Mouse (Mus musculus) cerebellum, adult 18-20 months (tissue): ENCODE measurements around the gene Rxfp4.
A peak's percentile ranks its signal among the peaks of the same experiment; 100 is the strongest.

Experiments used
- DNase-seq, 2 experiments: peaks; one replicate each; pipeline ENCODE4 v3.0.0; 2021

The Rxfp4 gene

DNA sequence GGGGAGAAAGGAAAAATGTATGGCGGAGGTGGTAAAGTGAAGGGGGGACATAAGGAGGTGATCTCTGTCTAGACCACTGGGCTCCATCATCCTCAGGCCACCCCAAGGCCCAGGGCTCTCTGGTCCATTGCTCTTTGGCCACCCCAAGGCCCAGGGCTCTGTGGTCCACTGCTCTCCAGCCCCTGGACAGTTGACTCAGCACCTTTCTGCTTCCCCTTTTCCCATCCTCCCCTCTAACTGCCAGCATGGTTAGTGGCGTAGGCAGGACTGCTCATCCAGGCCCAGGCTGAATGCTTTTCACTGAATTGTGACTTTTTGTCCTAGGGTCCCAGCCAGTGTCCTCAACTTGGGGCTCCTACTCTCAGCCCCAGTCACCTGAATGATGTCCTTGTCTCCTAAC is 25.4 kb downstream of the Rxfp4 start:
- no peak for DNase-seq

DNA sequence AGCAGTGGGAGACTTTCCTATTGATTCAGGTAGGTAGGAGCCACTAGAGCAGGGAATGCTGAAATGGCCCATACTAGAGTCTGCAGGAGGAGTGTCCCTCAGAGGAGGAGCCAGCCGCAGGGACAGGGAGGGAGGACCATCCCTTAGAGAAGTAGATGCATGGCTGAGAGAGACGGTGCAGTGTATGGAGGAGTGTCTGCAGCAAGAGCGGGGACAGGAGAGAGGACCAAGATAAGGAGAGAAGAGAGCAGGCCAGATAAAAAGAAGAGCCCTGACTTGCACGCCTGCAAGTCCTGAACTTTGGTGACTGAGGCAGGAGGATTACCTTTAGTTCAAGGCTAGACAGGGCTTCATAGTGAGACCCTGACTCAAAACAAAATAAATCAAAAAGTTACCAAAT is 25.8 kb downstream of the Rxfp4 start:
- no peak for DNase-seq

DNA sequence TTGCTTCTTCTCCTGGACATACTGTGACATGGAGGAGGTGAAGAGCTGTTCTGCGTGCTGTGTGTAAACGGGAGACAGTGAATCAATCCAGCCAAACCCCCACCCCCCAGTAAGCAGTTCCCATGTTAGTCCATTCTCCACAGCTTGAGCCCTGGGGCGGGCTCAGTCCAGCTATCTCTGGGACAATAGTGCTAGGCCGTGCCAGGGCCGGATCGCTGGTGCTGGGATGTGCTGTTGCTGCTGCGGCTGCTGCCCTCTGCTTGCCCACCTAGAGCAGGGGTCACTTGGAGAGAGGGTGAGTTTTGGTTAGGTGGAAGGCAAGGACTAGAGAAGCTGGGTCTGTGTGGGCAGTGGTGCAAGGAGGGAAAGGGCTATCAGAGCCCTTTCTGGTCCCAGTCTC is 26.6 kb downstream of the Rxfp4 start:
- no peak for DNase-seq

DNA sequence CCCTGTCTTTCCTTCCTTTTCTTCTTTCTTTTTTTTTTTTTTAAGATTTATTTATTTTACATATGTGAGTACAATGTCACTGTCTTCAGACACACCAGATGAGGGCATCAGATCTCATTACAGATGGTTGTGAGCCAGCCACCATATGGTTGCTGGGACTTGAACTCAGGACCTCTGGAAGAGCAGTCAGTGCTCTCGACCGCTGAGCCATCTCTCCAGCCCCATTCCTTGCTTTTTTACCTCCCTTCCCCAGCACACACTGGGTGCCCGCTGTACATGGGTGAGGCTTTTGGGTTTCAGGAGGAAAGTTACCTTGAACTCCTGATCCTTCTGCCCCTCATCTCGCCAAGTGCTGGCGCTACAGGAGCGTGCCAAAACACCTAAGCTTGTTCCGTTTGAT is 27.4 kb downstream of the Rxfp4 start:
- no peak for DNase-seq

DNA sequence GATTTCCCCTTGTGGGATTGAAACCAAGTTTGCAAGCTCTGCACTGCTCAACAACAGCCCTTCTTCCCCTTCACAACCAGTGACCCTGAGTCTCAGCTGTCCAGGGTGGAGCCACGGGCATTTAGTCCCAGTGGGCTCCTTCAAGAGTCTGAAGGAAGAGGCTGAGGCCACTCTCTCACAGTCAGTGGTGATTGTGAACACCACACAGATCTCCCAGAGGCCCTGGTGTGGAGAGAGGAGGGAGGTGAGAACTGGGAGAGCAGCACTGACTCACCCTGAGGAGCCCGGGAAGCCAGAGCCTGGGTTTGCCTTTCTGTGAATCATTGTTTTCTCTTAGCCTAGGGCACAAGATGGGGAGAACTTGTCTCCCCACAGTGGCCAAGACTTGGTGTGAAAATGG is 28.0 kb downstream of the Rxfp4 start:
- no peak for DNase-seq

DNA sequence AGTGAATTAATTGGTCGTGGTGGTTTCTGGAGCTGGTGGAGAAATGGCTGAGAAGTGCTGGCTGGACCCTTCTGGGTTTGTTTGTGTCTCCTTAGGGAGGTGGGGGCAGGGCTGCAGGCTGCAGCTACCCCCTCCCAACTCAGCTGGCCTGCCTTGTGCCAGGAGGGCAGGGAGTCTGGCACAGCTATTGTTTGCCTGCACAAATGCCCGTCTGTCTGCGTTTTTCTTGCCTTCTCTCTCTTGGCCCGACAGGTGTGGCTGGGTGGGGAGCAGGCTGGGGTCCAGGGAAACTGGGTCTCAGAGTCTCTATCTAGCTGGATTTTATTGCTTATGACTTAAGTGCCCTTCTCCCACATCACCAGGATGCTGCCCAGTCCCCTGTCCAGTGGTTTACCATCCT is 28.6 kb downstream of the Rxfp4 start:
- DNase-seq, result peak; percentile 77 to 83

DNA sequence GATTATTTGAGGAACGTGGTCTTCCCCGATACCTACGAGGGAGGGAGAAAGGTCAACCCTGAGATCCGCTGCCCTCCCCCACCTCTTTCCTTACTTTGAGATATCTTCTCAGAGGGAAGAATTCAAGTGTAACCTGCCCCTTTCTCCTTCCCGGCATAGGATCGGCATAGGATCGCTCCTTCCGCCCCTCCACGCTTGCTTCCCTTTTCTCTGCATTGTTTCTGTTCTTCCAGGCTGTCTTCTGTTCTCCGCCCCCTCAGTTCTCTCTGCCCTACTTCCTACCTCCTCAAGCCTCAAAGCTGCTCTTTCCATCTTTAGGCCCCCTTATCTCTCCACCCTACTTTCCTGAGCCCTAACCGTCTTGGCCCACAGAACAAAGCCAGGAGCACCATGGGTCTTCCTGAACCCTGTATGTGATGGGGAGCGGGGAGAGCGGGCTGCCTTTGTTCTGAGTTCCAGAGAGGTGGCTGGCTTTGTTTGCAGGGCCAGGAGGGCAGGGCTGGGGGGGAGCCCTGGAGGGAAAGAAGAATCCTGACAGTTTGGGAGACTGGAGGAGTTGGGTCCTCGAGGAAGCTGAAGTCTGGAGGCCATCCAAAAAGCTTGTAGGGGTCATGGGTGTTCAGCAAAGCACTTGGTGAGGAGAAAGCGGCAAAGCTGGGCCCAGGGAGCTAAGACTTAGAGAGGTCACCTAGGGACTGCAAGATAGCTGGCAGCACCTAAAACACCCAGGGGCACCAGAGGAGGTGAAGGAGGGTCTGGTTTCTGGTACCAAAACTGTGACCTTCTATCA is 29.4 kb downstream of the Rxfp4 start:
- DNase-seq, result peak in 1 of 2 experiments; percentile 53

DNA sequence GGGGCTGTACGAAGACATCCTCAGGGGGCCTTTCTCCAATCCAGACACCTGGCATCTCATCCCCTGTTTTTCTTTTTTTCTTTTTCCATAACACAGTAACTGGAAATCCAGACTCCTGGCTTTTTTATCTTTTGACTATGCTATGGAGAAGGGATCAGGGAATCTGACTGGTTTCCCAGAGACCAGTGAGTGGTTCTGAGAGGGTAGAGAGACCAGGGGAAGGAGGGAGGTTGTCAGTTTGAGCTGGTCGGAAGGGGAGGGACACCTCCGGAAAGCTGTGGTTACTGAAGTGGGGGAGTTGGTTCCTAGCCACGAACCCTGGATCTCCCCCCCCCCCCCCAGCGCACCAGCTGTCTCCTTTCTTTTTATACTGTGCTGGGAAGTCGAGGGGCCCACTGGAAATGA is 30.0 kb downstream of the Rxfp4 start:
- peak; percentile 52 to 61 for DNase-seq

DNA sequence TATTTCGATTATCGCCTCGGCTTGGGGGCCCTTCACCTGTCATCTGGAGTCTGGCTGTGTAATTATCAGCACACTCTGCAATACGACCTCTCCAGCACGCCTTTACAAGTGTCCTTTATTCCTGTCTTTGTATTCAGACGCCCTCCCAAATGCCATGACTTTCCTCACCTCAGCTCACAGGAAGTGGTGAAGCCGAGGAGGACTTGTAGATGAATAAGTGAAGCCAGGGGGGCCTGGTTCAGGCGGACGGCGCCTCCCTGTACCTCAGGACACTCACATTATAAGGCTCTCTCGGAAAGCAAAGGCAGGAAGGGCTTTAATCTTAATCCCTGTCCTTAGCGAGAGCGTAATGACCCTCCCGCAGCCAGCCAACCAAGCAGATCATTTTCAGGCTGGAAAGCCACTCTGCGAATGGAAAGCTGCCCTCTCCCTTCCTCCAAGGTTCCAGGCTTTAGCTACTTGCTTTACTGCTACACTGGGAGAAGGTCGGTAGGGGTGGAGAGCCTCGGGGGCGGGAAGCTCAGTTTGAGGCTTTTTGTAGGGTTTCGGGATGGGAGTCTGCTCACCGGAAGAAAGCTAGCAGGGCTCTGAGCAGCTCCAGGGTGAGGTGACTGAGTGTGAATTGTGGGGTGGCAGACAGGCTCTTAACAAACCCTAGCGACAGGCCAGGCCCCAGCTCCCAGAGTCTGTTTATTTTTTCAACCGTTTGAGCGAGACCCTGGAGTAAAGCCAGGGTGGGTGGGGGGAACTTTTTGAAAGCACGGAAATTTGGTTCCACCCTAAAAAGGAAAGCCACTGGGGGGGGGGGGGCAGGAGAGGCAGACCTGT is 30.6 kb downstream of the Rxfp4 start:
- DNase-seq, result peak in 1 of 2 experiments; percentile 59

DNA sequence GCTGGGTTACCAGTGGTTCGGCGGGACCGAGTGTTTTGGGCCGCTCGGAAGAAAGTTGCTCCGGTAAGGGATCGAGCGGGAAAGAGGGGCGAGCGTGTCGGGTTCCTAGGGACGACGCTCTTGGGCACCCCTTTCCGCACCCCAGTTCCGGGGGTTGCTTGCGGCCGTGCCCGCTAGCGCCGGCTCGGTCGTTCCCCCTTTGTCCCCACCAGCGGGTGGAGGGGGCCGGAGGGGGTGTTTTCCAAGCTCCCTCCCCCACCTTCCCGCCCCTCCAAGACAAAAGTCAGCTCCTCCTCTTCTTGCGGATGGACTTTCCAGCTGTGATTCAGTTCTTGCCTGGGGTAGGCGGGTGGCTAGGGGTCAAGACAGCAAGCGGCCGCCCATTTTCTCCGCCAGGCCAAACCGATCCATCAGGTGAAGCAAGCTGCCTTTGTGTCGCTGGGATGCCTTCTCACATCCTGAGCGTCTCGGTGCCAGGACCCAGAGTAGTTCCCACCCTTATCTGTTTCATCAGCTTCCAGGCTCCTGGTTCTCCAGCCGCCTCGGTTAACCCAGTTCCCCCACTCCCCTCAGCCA is 31.3 kb downstream of the Rxfp4 start:
- no peak for DNase-seq

DNA sequence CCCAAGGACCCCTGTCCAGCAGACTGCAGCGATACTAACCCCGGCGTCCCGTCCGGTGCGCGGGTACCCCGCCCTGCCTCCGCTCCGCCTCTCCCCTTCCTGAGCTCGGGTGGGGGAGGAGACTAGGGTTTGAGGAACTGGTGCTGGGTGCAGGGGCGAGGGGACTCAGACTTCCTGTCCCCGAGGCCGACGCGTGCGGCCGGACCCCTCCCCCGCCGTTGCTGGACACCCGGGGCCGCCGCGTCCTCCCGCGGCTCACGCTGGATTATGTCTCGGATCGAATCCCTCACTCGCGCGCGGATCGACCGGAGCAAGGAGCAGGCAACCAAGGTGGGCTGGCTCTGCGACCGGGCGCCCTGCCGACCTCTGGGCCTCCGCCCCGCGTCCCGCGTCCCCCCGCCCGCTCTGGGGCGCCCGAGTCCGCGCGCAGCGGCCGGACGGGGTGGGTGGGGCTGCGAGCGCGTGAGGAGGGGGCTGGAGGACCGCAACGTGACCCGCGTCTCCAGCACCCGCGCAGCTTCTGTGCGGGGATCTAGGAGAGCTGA is 31.9 kb downstream of the Rxfp4 start:
- peak; percentile 73 to 77 for DNase-seq

DNA sequence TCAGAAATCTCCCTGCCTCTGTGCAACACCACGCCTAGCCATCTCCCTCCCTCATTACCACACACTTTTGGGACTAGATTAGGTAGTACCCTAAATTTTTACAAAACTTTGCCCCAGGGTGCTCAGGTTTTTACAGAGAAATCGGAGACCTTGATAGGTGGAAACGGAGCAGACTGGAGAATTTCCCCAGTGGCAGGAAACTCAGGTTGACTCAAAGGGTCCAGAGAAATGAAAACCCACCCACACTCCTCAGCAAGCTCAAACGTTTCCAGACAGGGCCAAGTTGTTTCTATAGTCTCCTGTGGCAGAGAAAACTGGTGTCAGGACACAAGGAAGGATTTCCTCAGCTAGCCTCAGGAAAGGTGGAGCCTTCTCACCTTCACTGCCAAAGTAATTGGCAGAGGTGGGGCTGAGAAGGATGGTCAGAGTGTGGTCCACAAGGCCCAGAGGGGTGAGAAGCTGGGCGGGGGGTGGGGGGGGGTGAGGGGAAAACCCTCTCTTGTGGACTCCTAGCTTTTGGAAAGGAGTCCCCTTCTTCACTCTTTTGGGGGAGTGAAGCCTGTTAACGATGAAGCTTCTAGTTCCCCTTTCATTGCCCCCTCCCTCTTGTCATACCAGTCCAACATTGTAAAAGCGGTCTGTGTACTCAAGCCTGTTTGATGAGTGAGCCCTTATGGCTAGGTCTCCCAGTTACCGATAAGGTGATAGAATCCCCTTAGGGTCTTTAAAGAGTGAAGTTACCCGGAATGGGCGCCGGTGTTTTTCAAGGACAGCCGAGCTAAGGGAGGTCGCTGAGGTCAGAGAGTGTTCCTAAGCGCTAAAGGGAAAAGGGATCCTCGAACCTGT is 32.6 kb downstream of the Rxfp4 start:
- no peak for DNase-seq

DNA sequence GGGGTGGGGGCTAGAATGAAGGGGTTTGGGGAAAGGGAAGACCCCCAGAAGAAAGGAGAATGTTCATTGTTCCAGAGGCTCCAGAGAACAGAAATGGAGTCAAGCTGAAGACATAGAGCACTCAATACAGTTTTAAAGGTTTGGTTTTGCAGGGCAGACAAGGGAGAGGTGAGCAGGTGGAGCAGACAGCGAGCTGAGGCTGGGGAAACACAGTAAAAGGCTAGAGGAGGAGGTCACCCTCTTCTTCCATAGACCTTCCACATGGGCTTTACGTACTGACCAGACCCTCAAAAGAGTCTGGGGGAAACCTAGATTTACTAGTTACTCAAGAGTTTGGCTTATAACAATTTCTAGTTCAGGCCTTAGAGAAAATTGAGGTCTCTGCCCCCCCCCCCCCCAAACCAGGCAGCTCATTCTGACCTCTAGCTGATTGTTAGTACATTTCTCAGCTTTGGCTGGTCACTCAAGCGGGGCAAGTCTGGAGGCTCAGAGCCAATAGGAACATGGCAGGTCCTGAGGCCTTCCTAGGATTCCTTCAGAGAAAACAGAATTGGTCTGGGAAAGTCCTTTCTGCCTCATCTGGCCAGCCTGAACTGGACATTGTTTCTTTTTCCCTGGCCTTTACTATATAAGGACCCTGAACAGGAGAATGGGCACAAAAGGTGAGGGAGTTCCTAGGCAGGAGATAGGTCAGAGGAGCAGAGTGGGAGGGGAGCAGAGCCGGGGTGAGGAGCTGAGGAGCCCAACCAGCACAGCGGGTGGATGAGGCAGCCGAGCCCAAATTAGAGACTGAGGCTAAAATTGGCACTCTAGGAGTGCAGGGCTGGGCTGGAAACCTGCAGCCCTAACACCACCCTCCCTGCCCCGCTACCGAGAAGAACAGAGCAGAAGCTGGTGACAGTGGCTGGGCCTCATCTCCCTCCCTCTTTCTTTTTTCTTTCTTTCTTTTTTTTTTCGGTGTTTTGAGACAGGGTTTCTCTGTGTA is 33.5 kb downstream of the Rxfp4 start:
- peak; percentile 70 to 85 for DNase-seq

DNA sequence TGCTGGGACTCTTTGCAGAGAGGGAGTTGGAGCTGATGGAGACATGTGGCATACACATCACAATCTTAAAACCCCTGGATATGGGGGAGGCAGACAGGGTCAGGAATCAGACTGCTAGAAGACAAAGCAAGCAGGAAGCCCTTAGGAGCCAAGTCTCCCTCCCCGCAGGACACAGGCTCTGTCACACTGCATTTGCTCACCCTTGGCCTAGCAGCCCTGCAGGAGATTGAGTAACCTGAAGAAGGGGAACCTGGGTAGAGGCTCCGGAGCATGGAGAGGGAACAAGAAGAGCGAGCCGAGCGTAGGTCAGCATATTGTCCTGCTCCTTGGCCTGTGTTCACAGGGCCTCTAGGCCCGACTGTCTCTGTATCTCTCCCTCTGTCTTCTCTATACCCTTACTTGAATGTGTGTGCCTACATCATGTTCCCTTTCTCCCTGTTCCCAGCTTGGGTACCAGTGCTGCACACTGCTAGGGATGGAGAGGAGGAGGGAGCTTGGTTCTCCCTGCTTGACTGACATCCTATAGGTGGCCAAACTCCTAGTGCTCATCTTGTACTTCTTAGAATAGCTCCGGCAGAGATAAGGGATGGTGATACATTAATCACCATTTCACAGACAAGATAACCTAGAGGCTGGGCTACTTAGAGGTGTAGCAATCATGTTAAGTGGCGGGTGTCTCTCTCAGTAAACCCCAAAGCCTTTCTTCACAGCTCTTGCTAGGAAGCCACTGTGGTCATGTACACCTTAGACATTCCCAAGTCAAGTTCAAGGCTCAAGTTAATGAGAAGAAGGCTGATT is 34.7 kb downstream of the Rxfp4 start:
- no peak for DNase-seq

DNA sequence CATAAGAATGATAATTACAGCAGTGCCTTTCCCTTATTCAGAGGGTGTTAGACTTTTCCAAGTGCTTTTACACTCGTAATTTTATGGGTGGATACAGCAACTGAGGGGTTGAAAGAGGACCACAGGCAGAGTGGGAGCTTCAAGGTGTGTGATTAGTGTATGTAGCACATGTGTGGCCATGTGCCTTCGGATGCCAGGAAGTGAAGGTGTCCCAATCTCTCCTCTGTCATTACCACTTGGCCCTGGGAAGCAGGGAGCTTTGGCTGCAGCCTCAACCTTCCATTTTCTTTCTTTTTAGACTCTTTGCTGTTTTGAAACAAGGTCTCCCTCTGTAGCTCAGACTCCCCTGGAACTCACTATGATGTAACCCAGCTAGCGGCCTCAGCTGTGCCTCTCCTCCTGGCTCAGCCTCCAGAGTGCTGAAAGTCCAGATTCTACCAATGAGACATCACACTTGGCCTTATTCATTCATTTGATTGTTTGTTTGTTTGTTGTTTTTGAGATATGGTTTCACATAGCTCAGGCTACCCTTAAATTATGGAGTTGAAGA is 35.9 kb downstream of the Rxfp4 start:
- DNase-seq, result no peak

DNA sequence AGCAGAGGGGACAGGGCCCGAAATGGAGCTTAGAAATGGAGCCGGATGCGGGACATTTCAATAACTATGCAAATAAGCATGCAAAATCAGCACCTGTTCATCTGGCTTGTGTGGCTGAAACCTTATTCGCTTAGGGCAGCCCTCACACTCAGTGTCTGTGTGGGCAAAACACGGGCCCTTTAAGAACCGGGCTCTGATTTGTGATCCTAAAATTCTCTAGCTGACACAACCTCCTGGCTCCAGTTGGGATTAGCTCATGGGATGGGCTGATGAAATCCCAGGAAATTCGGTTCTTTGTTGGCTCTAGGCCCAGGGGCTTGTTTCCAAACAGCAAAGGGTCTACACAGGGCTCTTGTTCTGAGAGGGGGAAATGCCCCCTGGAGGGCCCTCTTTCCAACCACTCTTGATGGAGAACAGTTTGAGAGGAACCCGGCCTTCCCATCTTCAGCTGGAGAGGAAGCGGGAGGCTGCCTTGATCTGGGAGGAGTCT is 37.0 kb downstream of the Rxfp4 start:
- peak; percentile 73 to 74 for DNase-seq

DNA sequence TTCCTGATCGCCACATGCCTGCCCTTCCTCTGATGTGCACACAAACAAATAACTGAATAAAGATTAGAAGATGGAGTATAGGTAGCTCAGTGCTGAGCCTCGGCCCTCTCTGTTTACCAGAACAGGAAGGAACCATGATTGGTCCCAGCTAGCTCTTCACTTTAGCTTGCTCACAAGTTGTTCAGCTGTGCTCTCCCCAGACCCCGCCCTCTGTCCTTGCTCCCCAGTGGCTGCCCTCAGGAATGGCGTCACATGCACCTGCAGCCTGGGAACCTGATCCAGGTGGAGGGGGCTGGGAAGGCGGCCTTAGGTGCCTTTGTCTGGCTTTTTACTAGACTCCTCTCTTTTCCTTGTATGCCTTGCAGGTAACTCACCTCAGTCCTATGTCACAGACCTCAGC is 37.8 kb downstream of the Rxfp4 start:
- peak in 1 of 2 experiments; percentile 62 for DNase-seq

DNA sequence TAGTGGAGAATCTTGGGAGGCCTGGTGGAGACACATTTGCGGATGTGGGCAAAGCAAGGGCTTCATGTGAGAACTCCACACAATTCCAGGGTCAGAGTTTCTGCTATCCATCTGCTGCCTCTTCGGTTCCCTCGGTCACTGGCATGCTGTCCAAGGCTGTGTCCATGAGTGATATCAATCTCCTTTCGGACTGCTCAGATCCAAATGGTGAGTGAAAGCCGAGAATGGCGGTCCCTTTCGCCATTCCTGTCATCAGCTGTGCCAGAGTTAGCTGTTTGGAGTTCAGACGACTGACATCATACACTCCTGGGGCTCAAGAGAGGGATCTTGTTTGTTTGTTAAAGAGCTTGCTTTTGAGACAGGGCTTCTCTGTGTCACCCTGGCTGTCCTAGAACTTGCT is 38.5 kb downstream of the Rxfp4 start:
- no peak for DNase-seq

DNA sequence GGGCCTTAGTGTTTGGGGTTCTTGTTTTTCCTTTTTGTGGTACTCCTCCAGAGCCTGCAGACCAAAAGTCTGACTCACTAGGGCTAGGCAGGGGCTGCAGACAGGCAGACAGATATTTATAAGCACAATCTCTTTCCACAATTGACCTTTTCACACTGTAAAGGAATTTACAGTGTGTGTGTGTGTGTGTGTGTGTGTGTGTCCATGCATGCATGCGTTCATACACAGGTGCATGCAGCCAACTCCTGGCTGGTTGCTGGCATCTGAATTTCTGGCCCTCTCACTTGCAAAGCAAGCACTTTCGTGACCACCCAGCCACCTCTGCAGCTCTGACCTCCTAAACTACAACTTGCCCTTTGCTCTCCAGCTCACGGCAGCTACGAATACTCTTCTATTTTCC is 43.9 kb downstream of the Rxfp4 start:
- DNase-seq, result no peak

DNA sequence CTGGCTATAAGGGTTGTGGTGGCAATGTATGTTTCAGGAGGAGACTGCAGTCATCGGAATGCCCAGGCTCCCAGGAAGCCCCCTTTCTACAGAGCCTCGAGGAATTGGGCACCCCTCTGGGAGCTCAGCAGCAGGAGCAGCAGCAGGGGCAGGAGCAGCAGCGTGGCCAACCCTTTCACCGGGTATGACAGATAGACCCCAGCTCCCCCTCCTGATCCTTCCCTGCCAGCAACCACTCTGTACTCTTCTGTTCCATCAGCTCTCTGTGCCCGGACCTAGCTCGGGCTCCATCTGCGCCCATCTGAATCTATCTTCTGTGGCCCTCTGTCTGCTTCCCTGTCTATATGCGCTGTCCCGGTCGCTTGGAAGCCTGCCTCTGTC is 45.2 kb downstream of the Rxfp4 start:
- DNase-seq, result no peak
